Mouse (Mus musculus) stomach, embryonic 15.5 days (tissue): Measurements from ENCODE around the gene Gm36864. TPM values are rescaled to one million over a fixed set of nuclear protein-coding genes. Genes with fewer than 3 reads are reported as not detected.

Experiments used
- ATAC-seq: fragments of 200-750 bp; cut with Nextera tagmentation; 2 replicates; pipeline ENCODE4 v1.8.0; 2017; ENCODE audit warnings: low read depth, moderate number of reproducible peaks, moderate TSS enrichment; ENCODE audit not compliant: insufficient read depth, low FRiP score
- H3K27ac ChIP-seq: fragments of 300-500 bp; sonication (generic); 2 replicates; pipeline ENCODE4 v1.5.1; 2015; ENCODE audit warnings: mild to moderate bottlenecking, inconsistent platforms
- H3K27me3 ChIP-seq: fragments of 300-500 bp; sonication (generic); replicated peaks from 2 replicates; pipeline ENCODE4 v1.6.1; 2015; ENCODE audit warnings: inconsistent platforms
- H3K36me3 ChIP-seq: fragments of 300-500 bp; sonication (generic); 2 replicates; pipeline ENCODE4 v1.6.1; 2015; ENCODE audit warnings: inconsistent platforms
- H3K4me1 ChIP-seq: fragments of 300-500 bp; sonication (generic); 2 replicates; pipeline ENCODE4 v1.6.1; 2015; ENCODE audit warnings: inconsistent platforms
- H3K4me2 ChIP-seq: fragments of 300-500 bp; sonication (generic); 2 replicates; pipeline ENCODE4 v1.6.1; 2015; ENCODE audit warnings: mild to moderate bottlenecking, inconsistent platforms
- H3K4me3 ChIP-seq: fragments of 300-500 bp; sonication (generic); replicated peaks from 2 replicates; pipeline ENCODE4 v1.5.1; 2015; ENCODE audit warnings: inconsistent platforms
- H3K9ac ChIP-seq: fragments of 300-500 bp; sonication (generic); 2 replicates; pipeline ENCODE4 v1.6.1; 2015; ENCODE audit warnings: inconsistent platforms
- H3K9me3 ChIP-seq: fragments of 300-500 bp; sonication (generic); 2 replicates; pipeline ENCODE4 v1.6.1; 2016; ENCODE audit warnings: inconsistent platforms
- WGBS: fragments of 180-500 bp; shearing (Covaris S2); methylation state at CpG from one replicate; pipeline ENCODE4 v1.1.7; 2015; 5-methylcytosine and 5-hydroxymethylcytosine counted together
- polyA plus RNA-seq: library from polyadenylated mRNA; unstranded; fragments of >200 nt; fragmentation: Nextera tagmentation; extraction: Ambion mirVana; gene quantifications from 2 replicates; pipeline ENCODE4 v1.2.1, GENCODE M21; 2015

Gene Gm36864
- polyA plus RNA-seq, 1 experiment from 2014 or later, result not detected

DNA sequence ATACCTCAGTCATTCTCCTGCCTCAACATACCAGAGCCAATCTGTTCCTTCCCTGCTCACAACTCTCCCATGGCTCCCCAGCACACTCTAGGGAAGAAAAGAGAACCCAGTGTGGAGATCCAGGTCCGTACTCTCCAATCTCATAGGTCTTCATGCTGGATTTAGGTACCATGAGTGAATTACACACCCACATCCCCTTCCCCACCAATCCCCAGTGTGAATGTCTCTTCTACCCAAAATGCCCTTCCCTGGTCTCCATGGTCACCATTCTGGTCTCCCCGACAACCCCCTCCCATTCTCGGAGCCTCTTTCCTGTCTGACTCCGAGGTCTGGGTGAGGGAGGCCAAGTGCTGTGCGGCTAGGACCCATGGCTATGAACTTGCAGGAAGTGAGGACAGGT is 25.2 kb downstream of the Gm36864 start, which contains the start of gene Gm15517:
Gm15517 (plus strand) TSS at position 301 of the 400 bp plus-strand sequence.
- no peak for ATAC-seq
- H3K9ac ChIP-seq, result no peak within 1 kb of the TSS
- peaks cover 6% of the 10 kb centered on the region; the same call in 1 of the 2 replicates for H3K27me3 ChIP-seq
- H3K4me3 ChIP-seq, result no peak within 1 kb of the TSS
- peaks cover 6% of the 10 kb centered on the region for H3K4me1 ChIP-seq
- WGBS, result 52% methylated on average over 5 of the region's 5 CpGs
- no peak within 1 kb of the TSS for H3K27ac ChIP-seq
- no peaks in the 10 kb centered on the region for H3K36me3 ChIP-seq
- no peak within 1 kb of the TSS for H3K4me2 ChIP-seq
- H3K9me3 ChIP-seq, result no peaks in the 10 kb centered on the region

DNA sequence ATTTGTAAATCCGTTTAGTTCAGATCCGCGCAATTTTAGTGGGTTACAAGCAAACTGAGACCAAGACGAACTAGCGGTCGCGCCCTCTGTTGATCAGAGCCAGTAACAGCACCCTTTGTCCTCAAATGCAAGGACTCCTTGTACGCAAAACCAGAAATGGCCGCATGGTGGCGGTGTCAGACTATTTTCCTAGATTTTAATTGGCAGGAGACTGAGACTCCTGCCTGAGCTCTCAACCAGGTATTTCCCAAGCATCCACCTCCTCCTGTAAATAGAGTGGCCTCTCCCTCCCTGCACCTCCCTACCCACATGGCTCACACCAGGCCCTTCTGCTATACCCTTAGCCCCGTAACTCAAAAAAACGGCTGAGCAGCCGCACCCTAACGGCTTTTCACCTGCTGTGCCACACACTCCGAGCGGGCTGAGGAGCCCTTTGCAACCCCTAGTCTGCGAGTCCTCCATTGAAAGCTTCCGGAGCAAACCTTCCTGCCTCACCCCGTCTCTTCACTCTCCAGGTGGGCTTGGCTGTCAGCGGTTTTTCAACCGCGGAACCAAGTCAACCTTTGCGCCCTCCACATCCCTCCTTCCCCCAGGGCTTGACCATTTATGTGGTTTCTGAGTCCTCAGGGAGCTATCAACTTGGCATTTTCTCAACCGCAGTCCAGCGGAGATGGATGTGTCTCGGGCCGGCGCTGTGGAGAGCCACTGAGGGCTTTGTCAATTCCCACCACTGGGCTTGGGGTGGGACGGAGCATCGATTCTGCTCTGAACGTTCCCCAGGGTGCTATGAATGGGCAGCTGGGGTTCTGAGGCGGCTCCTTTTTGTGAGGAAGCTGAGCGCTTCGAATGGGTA is 27.0 kb downstream of the Gm36864 start:
- Histone ChIP-seq H3K4me2 (peak overlapping the region; percentile 47), H3K9me3 (no peaks in the 10 kb centered on the region), H3K36me3 (no peaks in the 10 kb centered on the region), H3K4me1 (peaks cover 6% of the 10 kb centered on the region), H3K4me3 (peak overlapping the region; percentile 11; the same call in 1 of the 2 replicates), H3K9ac (no peak overlapping the region), H3K27me3 (peaks cover 6% of the 10 kb centered on the region; the same call in 1 of the 2 replicates), H3K27ac (no peak overlapping the region)
- ATAC-seq, result peak; percentile 81
- 3% methylated on average over 34 of the region's 34 CpGs for WGBS

DNA sequence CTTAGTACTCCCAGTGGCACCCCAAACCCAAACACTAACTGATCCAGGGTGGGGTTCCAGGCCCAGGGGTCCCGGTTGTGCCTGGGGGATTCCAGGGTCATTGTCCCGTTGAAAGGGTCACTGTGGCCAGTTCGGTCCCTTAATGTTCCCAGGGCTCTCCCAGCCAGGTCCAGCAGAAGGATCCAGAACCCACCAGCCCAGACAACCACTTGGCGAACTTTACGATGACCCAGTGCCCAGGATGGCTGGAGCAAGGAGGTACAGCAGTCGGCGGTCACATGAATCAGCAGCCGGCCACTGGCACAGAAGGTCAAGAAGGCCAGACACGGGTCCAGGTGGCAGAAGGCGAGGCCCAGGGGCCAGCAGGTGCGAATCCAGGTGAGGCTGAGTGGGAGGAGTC is 32.1 kb downstream of the Gm36864 start:
- ATAC-seq, result no peak
- Histone ChIP-seq H3K36me3 (no peaks in the 10 kb centered on the region), H3K27ac (no peak overlapping the region), H3K27me3 (peaks cover 5% of the 10 kb centered on the region; the same call in 1 of the 2 replicates), H3K4me2 (no peak overlapping the region), H3K4me1 (peaks cover 3% of the 10 kb centered on the region), H3K9me3 (no peaks in the 10 kb centered on the region), H3K9ac (no peak overlapping the region), H3K4me3 (no peak overlapping the region)
- 70% methylated on average over 11 of the region's 11 CpGs for WGBS

DNA sequence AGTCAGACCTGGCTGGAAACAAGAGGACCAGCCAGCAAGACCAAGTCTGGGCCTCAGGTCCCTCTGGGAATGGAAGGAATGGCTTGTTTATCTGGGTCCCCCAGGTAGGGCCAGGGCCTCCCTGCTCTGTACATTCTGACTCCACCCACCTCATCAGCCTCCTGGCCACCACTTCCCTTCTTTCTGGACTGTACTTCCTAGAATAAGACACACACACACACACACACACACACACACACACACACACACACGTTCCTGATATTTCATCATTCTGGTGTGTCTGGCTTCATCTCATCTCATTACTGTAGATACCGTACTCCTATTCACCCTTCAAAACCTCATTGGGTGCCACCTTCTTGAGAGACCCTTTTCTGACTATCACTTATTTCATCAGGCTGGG is 33.4 kb downstream of the Gm36864 start:
- no peaks in the 10 kb centered on the region for H3K36me3 ChIP-seq
- 0 out of 2 replicates have a peak, but pooled peaks cover 7% of the 10 kb centered on the region for H3K27me3 ChIP-seq
- WGBS, result 89% methylated on average over 2 of the region's 2 CpGs
- no peaks in the 10 kb centered on the region for H3K4me1 ChIP-seq
- no peak overlapping the region for H3K4me2 ChIP-seq
- H3K27ac ChIP-seq, result no peak overlapping the region
- no peak for ATAC-seq
- H3K9ac ChIP-seq, result no peak overlapping the region
- no peaks in the 10 kb centered on the region for H3K9me3 ChIP-seq
- no peak overlapping the region for H3K4me3 ChIP-seq

DNA sequence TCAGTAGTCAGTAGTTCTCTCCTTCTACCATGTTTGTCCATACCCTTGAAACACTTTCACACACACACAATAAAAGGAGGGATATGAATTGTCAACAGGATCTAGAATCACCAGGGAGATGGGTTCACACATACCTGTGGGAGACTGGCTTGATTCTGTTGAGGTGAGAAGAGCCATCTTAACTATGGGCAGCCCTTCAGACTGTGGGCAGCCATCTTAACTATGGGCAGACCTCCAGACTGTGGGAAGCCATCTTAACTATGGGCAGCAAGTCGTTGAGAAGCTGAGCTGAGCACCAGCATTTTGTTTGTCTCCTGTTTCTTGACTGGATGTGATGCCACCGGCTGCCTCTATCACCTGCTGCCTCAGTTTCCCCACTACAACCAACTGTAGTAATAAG is 35.3 kb downstream of the Gm36864 start:
- 0 out of 2 replicates have a peak, but pooled peaks cover 8% of the 10 kb centered on the region for H3K27me3 ChIP-seq
- no peak for ATAC-seq
- no peak overlapping the region for H3K9ac ChIP-seq
- no peak overlapping the region for H3K4me3 ChIP-seq
- 71% methylated on average over 2 of the region's 2 CpGs for WGBS
- H3K9me3 ChIP-seq, result no peaks in the 10 kb centered on the region
- H3K4me1 ChIP-seq, result no peaks in the 10 kb centered on the region
- H3K4me2 ChIP-seq, result no peak overlapping the region
- no peak overlapping the region for H3K27ac ChIP-seq
- no peaks in the 10 kb centered on the region for H3K36me3 ChIP-seq

DNA sequence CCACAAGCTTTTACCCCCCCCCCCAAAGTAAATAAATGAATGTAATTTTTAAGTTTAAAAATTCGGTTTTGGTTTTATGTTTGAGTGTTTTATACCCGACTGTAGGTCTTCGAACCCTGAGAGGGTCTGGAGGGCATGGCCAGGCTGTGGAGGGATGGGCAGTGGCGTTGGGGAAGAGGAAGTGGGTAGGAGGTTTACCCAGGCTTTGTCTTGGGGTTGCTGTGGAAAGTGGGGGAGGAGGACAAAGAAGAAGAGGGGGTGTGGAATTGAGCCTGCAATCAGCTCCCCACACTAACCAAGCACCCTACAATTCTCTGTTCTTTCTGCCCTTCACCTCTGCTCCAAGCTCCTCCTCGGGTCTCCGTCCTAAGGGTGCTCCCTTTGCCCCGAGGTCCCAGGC is 36.6 kb downstream of the Gm36864 start:
- H3K4me2 ChIP-seq, result no peak overlapping the region
- H3K4me1 ChIP-seq, result no peaks in the 10 kb centered on the region
- no peaks in the 10 kb centered on the region for H3K9me3 ChIP-seq
- no peak overlapping the region for H3K4me3 ChIP-seq
- no peak overlapping the region for H3K27ac ChIP-seq
- 91% methylated on average over 6 of the region's 7 CpGs for WGBS
- H3K36me3 ChIP-seq, result no peaks in the 10 kb centered on the region
- no peak overlapping the region for H3K9ac ChIP-seq
- no peak for ATAC-seq
- 0 out of 2 replicates have a peak, but pooled peaks cover 8% of the 10 kb centered on the region for H3K27me3 ChIP-seq

DNA sequence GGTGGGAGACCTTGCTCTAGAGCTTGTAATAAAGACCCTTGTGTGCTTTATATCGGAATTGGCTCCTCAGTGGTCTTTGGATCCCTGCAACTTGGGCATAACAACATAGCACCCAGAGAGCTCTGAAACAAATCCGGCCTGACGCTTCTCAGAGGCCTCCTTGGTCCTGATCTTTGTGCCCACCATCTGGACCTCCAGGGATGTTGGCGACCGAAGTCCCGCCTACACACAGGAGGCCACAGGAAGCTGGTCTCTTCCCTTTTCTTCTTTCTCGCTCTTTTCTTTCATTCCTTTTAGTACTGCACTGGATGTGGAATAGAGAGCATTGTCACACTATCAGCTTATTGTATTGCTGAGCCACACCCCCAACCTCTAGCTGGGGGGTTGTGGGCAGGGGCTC is 37.5 kb downstream of the Gm36864 start:
- no peak for ATAC-seq
- no peak overlapping the region for H3K4me3 ChIP-seq
- no peaks in the 10 kb centered on the region for H3K9me3 ChIP-seq
- H3K9ac ChIP-seq, result no peak overlapping the region
- H3K4me2 ChIP-seq, result no peak overlapping the region
- H3K27ac ChIP-seq, result no peak overlapping the region
- WGBS, result 72% methylated on average over 7 of the region's 7 CpGs
- 0 out of 2 replicates have a peak, but pooled peaks cover 8% of the 10 kb centered on the region for H3K27me3 ChIP-seq
- H3K4me1 ChIP-seq, result no peaks in the 10 kb centered on the region
- H3K36me3 ChIP-seq, result no peaks in the 10 kb centered on the region

DNA sequence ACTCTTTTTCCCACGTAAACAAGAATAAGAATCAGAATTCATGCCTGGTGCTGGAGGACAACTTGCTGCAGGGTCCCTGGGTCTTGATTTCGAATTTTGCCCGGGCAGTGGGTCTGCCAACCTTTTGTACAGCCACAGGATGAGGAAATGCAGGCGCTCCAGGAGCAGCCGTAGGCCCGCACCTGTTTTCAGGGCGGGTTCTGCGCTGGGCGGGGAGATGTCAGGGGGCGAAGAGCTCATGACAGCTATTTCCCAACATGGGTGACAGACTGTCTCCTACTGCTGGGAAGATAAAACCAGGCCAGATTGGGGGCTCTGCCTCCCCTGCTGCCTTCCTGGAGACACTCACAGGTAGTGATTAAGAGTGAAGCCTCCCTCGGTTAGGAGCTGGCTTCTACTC is 38.1 kb downstream of the Gm36864 start:
- Histone ChIP-seq H3K36me3 (no peaks in the 10 kb centered on the region), H3K9me3 (no peaks in the 10 kb centered on the region), H3K4me3 (no peak overlapping the region), H3K9ac (no peak overlapping the region), H3K4me1 (no peaks in the 10 kb centered on the region), H3K27ac (no peak overlapping the region), H3K27me3 (0 out of 2 replicates have a peak, but pooled peaks cover 8% of the 10 kb centered on the region), H3K4me2 (no peak overlapping the region)
- ATAC-seq, result no peak
- 28% methylated on average over 11 of the region's 11 CpGs for WGBS

DNA sequence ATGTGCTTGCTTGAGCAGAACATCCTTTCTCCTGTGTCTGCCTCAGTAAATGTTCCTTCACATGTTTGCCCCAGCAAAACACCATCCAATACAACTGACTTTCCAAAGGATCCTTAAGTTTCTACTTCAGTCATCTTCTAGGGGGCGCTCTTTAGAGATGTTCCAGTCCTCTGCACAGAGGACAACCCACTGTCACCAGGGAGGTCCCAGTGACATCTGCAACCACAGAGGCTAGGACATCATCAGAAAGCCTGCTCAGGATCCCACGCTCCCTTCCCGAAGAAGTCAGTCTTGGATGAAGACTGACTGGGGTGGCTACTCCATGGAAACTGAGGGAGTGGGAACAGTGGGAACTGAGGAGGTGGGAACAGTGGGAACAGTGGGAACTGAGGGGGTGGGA is 39.6 kb downstream of the Gm36864 start:
- Histone ChIP-seq H3K9ac (no peak overlapping the region), H3K27ac (no peak overlapping the region), H3K4me1 (no peaks in the 10 kb centered on the region), H3K4me3 (no peak overlapping the region), H3K27me3 (0 out of 2 replicates have a peak, but pooled peaks cover 8% of the 10 kb centered on the region), H3K9me3 (no peaks in the 10 kb centered on the region), H3K4me2 (no peak overlapping the region), H3K36me3 (no peaks in the 10 kb centered on the region)
- no peak for ATAC-seq
- WGBS, result 75% methylated on average over 3 of the region's 3 CpGs

DNA sequence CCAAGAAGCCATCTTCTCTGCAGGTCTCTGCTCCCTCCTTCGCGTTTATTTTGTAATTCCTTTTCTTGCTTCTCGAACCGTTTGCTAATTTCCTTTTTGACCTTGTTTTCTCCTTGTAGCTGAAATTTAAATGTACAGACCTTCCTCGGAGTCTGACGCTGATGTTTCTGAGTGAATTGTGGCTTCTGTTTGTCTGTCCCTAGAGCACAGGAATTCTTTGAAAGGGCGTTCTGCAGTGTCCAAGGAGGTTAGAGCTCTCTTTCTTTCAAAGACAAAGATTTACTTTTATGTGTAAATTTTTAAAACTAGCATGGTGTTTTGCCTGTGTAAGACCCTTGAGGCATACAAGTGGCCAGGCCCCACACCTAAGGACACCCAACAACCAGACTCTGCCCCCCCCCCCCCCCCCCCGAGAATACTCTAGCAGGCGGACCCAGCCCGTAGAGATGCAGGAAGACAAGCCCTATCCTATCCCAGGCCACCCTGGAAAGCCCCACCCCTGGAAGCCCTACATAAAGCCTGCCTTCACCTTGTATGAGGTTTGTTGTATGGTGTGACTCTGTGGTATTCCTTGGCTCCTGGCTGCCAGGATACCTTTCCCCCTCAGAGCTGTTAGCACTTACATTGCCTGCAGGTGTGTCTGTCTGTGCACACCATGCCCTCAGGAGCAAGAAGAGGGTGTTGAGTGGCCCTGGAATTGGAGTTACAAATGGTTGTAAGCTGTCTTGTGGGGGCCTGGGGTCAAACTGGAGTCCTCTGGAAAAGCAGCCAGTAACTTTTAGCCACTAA is 40.7 kb downstream of the Gm36864 start:
- Histone ChIP-seq H3K4me2 (no peak overlapping the region), H3K4me1 (no peaks in the 10 kb centered on the region), H3K9ac (no peak overlapping the region), H3K27ac (no peak overlapping the region), H3K4me3 (no peak overlapping the region), H3K9me3 (no peaks in the 10 kb centered on the region), H3K27me3 (0 out of 2 replicates have a peak, but pooled peaks cover 8% of the 10 kb centered on the region), H3K36me3 (no peaks in the 10 kb centered on the region)
- 63% methylated on average over 10 of the region's 10 CpGs for WGBS
- ATAC-seq, result no peak; the same call in 1 of the 2 replicates

DNA sequence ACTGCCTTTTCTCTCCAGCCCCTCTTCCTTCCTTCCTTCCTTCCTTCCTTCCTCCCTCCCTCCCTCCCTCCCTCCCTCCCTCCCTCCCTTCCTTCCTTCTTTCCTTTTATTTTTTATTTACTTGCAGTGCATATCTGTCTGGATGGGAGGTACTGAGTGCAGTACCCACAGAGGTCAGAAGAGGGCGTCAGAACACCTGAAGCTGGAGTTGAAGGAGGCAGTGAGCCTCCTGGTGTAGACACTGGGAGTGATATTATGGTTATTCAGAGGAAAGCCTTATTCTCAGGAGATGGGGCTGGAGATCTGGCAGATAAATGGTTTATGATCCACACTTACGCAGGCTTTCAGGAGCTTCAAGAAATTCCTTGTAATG is 41.3 kb downstream of the Gm36864 start:
- Histone ChIP-seq H3K9ac (no peak overlapping the region), H3K9me3 (no peaks in the 10 kb centered on the region), H3K27ac (no peak overlapping the region), H3K4me2 (no peak overlapping the region), H3K36me3 (no peaks in the 10 kb centered on the region), H3K27me3 (0 out of 2 replicates have a peak, but pooled peaks cover 8% of the 10 kb centered on the region), H3K4me3 (no peak overlapping the region), H3K4me1 (no peaks in the 10 kb centered on the region)
- WGBS, result 44% methylated on average over 2 of the region's 2 CpGs
- no peak for ATAC-seq

DNA sequence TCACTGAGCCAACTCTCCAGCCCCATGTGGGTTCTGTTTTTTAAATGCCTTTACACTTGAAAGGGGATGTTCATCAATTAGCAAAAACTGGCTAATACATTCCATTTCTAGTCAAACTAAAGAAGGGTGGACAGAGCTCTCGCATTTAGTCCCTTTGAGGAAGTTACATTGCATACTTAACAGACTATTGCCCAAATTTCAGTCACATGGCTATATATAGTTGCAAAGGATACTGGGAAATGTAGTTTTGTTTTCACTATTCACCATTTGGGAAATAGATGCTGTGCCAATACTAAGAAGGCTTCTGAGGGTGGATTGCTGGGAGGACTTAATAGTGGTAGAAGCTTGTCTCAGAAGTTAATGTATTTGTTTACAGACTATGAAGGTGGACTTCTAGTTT is 45.0 kb downstream of the Gm36864 start:
- Histone ChIP-seq H3K4me1 (no peaks in the 10 kb centered on the region), H3K4me3 (no peak overlapping the region), H3K9ac (no peak overlapping the region), H3K27ac (no peak overlapping the region), H3K4me2 (no peak overlapping the region), H3K9me3 (no peaks in the 10 kb centered on the region), H3K36me3 (no peaks in the 10 kb centered on the region), H3K27me3 (no peaks in the 10 kb centered on the region)
- WGBS, result 60% methylated on average over 1 of the region's 1 CpGs
- ATAC-seq, result no peak
